Mouse (Mus musculus): ENCODE measurements at regions not wholly inside any gene's neighbourhood (a gene's known extent, or its start where the extent isn't known, plus 50 kb on each side); places are given as distances from the start of the nearest gene placed in this dataset.

DNA sequence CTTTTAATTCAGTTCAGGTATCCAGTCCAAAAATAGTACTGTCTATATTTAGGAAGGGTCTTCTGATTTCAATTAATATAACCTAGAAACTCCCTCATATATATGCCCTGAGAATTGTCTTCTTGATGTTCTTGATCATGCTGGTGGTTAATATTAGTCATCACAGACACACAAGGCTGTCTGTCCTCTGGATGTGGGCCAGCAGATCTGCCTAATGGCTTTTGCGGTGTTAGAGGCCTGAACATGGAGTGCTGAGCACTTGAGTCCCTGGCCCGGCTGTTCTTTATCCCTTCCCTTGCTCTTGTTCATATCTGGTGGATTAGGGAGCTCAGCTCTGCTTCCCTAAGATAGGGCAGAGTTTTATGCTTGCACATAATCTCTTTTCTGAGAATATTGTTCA lies 315.5 kb upstream of the Cxcr4 start:
- Histone ChIP-seq H3K9me3 (replicated peaks; ENCODE audit: control insufficient read depth, low read length, poor library complexity, severe bottlenecking) (no peaks in the 10 kb centered on the region), H3K4me3 (ENCODE audit: low read depth, low read length) (no peak overlapping the region), H3K4me1 (ENCODE audit: control insufficient read depth, insufficient read depth, low read length) (no peaks in the 10 kb centered on the region; the same call in 1 of the 2 replicates), H3K36me3 (ENCODE audit: control insufficient read depth, insufficient read depth, low read length) (no peaks in the 10 kb centered on the region), H3K4me2 (ENCODE audit: low read length) (no peak overlapping the region), H3K27ac (ENCODE audit: low read length) (no peak overlapping the region), H3K27me3 (ENCODE audit: control insufficient read depth, insufficient read depth, low read depth, low read length) (no peaks in the 10 kb centered on the region), H3K9ac (ENCODE audit: low read depth, low read length) (no peak overlapping the region)
- WGBS, result 65% methylated on average over 2 of the region's 2 CpGs
- no peak for ATAC-seq

DNA sequence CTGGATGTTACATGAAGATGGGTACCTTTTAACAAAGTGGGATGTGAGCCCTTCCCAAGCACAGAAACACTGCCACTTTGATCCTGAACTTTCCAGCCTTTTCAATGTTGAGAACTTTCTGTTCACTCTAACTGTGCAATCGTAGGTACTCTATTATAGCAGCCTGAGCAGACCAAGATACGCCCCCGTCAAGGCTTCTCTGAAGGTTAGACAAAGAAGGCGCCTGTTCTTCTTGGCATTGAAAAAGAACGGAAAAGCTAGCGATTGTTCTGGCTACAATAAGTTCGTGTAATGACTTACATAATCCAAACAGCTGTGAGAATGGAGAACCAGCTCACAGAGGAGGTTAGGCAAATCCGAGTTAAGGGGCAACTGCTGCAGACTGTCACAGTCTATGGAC lies 305.9 kb upstream of the Cxcr4 start:
- H3K9me3 ChIP-seq (replicated peaks; ENCODE audit: control insufficient read depth, low read length, poor library complexity, severe bottlenecking), result no peaks in the 10 kb centered on the region
- H3K27ac ChIP-seq (ENCODE audit: low read length), result no peak overlapping the region
- no peak overlapping the region for H3K9ac ChIP-seq (ENCODE audit: low read depth, low read length)
- no peak overlapping the region for H3K4me3 ChIP-seq (ENCODE audit: low read depth, low read length)
- H3K4me2 ChIP-seq (ENCODE audit: low read length), result no peak overlapping the region
- no peaks in the 10 kb centered on the region for H3K27me3 ChIP-seq (ENCODE audit: control insufficient read depth, insufficient read depth, low read depth, low read length)
- no peaks in the 10 kb centered on the region for H3K4me1 ChIP-seq (ENCODE audit: control insufficient read depth, insufficient read depth, low read length)
- no peak for ATAC-seq
- 41% methylated on average over 8 of the region's 8 CpGs for WGBS
- no peaks in the 10 kb centered on the region for H3K36me3 ChIP-seq (ENCODE audit: control insufficient read depth, insufficient read depth, low read length)

DNA sequence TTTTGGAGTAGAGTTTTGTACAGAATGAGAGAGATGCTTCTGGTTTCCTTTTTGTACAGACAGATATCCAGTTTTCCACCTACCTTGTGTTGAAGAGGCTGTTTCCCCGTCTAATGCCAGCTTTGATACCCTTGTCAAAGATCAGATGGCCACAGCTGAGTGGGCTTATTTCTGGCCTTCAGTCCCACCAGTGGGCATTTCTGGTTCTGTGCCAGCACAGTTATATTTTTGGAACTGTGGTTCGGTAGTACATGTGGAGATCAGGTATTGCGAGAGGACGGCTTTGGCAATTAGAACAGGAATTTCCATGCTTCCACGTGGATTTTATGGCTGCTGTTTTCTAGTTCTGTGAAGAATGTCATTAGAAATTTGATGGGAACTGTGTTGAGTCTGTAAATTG lies 302.5 kb upstream of the Cxcr4 start:
- no peak overlapping the region for H3K4me3 ChIP-seq (ENCODE audit: low read depth, low read length)
- no peak for ATAC-seq
- H3K27ac ChIP-seq (ENCODE audit: low read length), result no peak overlapping the region
- no peak overlapping the region for H3K4me2 ChIP-seq (ENCODE audit: low read length)
- no peaks in the 10 kb centered on the region for H3K27me3 ChIP-seq (ENCODE audit: control insufficient read depth, insufficient read depth, low read depth, low read length)
- WGBS, result 90% methylated on average over 5 of the region's 5 CpGs
- no peaks in the 10 kb centered on the region for H3K36me3 ChIP-seq (ENCODE audit: control insufficient read depth, insufficient read depth, low read length)
- no peaks in the 10 kb centered on the region for H3K4me1 ChIP-seq (ENCODE audit: control insufficient read depth, insufficient read depth, low read length)
- no peaks in the 10 kb centered on the region for H3K9me3 ChIP-seq (replicated peaks; ENCODE audit: control insufficient read depth, low read length, poor library complexity, severe bottlenecking)
- H3K9ac ChIP-seq (ENCODE audit: low read depth, low read length), result no peak overlapping the region

DNA sequence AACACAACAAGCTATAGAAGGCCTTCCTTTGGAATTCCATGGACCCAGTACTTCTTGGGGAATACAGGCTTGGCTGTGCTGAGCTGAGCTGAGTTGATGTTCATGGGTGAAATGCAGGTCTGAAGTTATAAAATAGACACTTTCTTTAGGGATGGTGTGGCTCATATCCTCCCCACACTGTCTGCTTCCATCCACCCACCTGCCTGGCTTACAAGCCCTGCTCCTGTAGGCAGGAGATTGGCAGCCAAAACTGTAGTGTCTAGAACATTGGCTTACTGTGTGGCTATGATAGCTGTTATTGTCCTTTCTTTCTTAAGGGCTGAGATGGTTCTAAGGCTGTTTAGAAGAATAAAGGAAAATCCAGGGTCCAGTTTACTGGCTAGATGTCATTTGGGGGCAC lies 286.2 kb upstream of the Cxcr4 start:
- no peak for ATAC-seq

DNA sequence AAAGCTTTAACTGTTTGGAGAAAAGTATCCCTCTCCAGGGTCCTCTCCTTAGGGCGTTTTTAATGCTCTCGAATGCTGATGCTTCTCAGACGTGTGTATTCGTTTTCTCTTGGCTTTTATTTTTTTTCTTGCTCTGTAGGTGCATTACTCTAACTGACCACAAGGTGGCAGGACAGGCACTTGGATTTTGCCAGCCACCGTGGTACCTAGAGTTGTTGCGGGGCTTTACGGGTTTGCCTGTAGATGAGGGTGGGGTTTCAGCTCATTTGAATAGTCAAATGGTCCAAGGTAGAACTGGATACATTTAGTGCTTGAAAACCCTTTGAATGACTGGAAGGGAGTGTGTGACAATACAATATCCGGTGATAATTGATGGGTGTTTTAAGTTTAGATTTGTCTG lies 283.2 kb upstream of the Cxcr4 start:
- Histone ChIP-seq H3K4me2 (ENCODE audit: low read length) (no peak overlapping the region), H3K4me3 (ENCODE audit: low read depth, low read length) (no peak overlapping the region), H3K36me3 (ENCODE audit: control insufficient read depth, insufficient read depth, low read length) (no peaks in the 10 kb centered on the region), H3K9ac (ENCODE audit: low read depth, low read length) (no peak overlapping the region), H3K9me3 (replicated peaks; ENCODE audit: control insufficient read depth, low read length, poor library complexity, severe bottlenecking) (no peaks in the 10 kb centered on the region), H3K27me3 (ENCODE audit: control insufficient read depth, insufficient read depth, low read depth, low read length) (no peaks in the 10 kb centered on the region), H3K27ac (ENCODE audit: low read length) (no peak overlapping the region), H3K4me1 (ENCODE audit: control insufficient read depth, insufficient read depth, low read length) (no peaks in the 10 kb centered on the region)
- 8% methylated on average over 8 of the region's 8 CpGs for WGBS
- peak; percentile 70 for ATAC-seq

More for the DNA sequence above, 286.2 kb upstream of the Cxcr4 start:
- H3K27me3 ChIP-seq (ENCODE audit: control insufficient read depth, insufficient read depth, low read depth, low read length), result no peaks in the 10 kb centered on the region
- no peaks in the 10 kb centered on the region for H3K9me3 ChIP-seq (replicated peaks; ENCODE audit: control insufficient read depth, low read length, poor library complexity, severe bottlenecking)
- no peak overlapping the region for H3K4me3 ChIP-seq (ENCODE audit: low read depth, low read length)
- no peak overlapping the region for H3K9ac ChIP-seq (ENCODE audit: low read depth, low read length)
- H3K4me2 ChIP-seq (ENCODE audit: low read length), result no peak overlapping the region
- no peaks in the 10 kb centered on the region for H3K36me3 ChIP-seq (ENCODE audit: control insufficient read depth, insufficient read depth, low read length)
- no peak overlapping the region for H3K27ac ChIP-seq (ENCODE audit: low read length)
- no peaks in the 10 kb centered on the region for H3K4me1 ChIP-seq (ENCODE audit: control insufficient read depth, insufficient read depth, low read length)

GRCm38 (mm10) chr1:128874190-128874589 lies 282.1 kb upstream of the Cxcr4 start:
- H3K4me3 ChIP-seq (ENCODE audit: low read depth, low read length), result no peak overlapping the region
- no peaks in the 10 kb centered on the region for H3K4me1 ChIP-seq (ENCODE audit: control insufficient read depth, insufficient read depth, low read length)
- no peak overlapping the region for H3K4me2 ChIP-seq (ENCODE audit: low read length)
- no peak overlapping the region for H3K27ac ChIP-seq (ENCODE audit: low read length)
- 86% methylated on average over 11 of the region's 11 CpGs for WGBS
- H3K36me3 ChIP-seq (ENCODE audit: control insufficient read depth, insufficient read depth, low read length), result no peaks in the 10 kb centered on the region
- no peaks in the 10 kb centered on the region for H3K27me3 ChIP-seq (ENCODE audit: control insufficient read depth, insufficient read depth, low read depth, low read length)
- no peaks in the 10 kb centered on the region for H3K9me3 ChIP-seq (replicated peaks; ENCODE audit: control insufficient read depth, low read length, poor library complexity, severe bottlenecking)
- no peak for ATAC-seq
- no peak overlapping the region for H3K9ac ChIP-seq (ENCODE audit: low read depth, low read length)

- ATAC-seq, result no peak
- Histone ChIP-seq H3K9ac (ENCODE audit: low read depth, low read length) (no peak overlapping the region), H3K36me3 (ENCODE audit: control insufficient read depth, insufficient read depth, low read length) (no peaks in the 10 kb centered on the region), H3K9me3 (replicated peaks; ENCODE audit: control insufficient read depth, low read length, poor library complexity, severe bottlenecking) (no peaks in the 10 kb centered on the region), H3K27ac (ENCODE audit: low read length) (no peak overlapping the region), H3K4me3 (ENCODE audit: low read depth, low read length) (no peak overlapping the region), H3K27me3 (ENCODE audit: control insufficient read depth, insufficient read depth, low read depth, low read length) (no peaks in the 10 kb centered on the region), H3K4me2 (ENCODE audit: low read length) (no peak overlapping the region), H3K4me1 (ENCODE audit: control insufficient read depth, insufficient read depth, low read length) (no peaks in the 10 kb centered on the region)
- WGBS, result 69% methylated on average over 3 of the region's 3 CpGs
These were observed 276.7 kb upstream of the Cxcr4 start for GRCm38 (mm10) chr1:128868761-128869160.

GRCm38 (mm10) chr1:128860537-128860936 lies 268.4 kb upstream of the Cxcr4 start:
- Histone ChIP-seq H3K27ac (ENCODE audit: low read length) (no peak overlapping the region), H3K4me2 (ENCODE audit: low read length) (no peak overlapping the region), H3K9ac (ENCODE audit: low read depth, low read length) (no peak overlapping the region), H3K4me3 (ENCODE audit: low read depth, low read length) (no peak overlapping the region), H3K27me3 (ENCODE audit: control insufficient read depth, insufficient read depth, low read depth, low read length) (no peaks in the 10 kb centered on the region), H3K36me3 (ENCODE audit: control insufficient read depth, insufficient read depth, low read length) (no peaks in the 10 kb centered on the region), H3K9me3 (replicated peaks; ENCODE audit: control insufficient read depth, low read length, poor library complexity, severe bottlenecking) (no peaks in the 10 kb centered on the region), H3K4me1 (ENCODE audit: control insufficient read depth, insufficient read depth, low read length) (peaks cover 8% of the 10 kb centered on the region)
- ATAC-seq, result no peak
- 4% methylated on average over 1 of the region's 1 CpGs for WGBS

DNA sequence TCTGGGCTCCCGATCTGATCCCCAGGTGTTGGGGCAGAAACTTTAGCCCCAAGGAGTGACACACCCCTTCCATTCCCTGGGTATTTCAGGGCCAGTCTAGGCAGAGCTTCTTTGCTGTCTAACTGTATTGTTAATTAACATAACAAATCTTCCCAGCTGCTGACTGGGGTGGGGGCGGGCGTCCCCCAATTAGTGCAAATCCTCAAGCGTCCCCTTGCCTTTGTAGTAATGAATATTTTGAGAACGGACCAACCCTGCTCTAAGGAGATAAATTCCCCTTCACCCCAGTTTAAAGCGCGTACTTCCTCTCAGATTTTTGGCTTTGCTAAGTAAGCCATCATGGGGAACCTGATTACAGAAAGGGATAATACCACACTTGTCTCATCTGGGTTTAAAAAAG lies 268.0 kb upstream of the Cxcr4 start:
- Histone ChIP-seq H3K4me2 (ENCODE audit: low read length) (no peak overlapping the region; the same call in 1 of the 2 replicates), H3K9ac (ENCODE audit: low read depth, low read length) (no peak overlapping the region), H3K27me3 (ENCODE audit: control insufficient read depth, insufficient read depth, low read depth, low read length) (no peaks in the 10 kb centered on the region), H3K4me1 (ENCODE audit: control insufficient read depth, insufficient read depth, low read length) (peaks cover 8% of the 10 kb centered on the region), H3K27ac (ENCODE audit: low read length) (no peak overlapping the region), H3K36me3 (ENCODE audit: control insufficient read depth, insufficient read depth, low read length) (no peaks in the 10 kb centered on the region), H3K9me3 (replicated peaks; ENCODE audit: control insufficient read depth, low read length, poor library complexity, severe bottlenecking) (no peaks in the 10 kb centered on the region), H3K4me3 (ENCODE audit: low read depth, low read length) (no peak overlapping the region)
- no peak for ATAC-seq
- 2% methylated on average over 7 of the region's 7 CpGs for WGBS

- H3K4me3 ChIP-seq (ENCODE audit: low read depth, low read length), result no peak overlapping the region
- H3K27me3 ChIP-seq (ENCODE audit: control insufficient read depth, insufficient read depth, low read depth, low read length), result no peaks in the 10 kb centered on the region
- H3K36me3 ChIP-seq (ENCODE audit: control insufficient read depth, insufficient read depth, low read length), result no peaks in the 10 kb centered on the region
- H3K4me2 ChIP-seq (ENCODE audit: low read length), result no peak overlapping the region
- no peak overlapping the region for H3K27ac ChIP-seq (ENCODE audit: low read length)
- no peak overlapping the region for H3K9ac ChIP-seq (ENCODE audit: low read depth, low read length)
- H3K9me3 ChIP-seq (replicated peaks; ENCODE audit: control insufficient read depth, low read length, poor library complexity, severe bottlenecking), result no peaks in the 10 kb centered on the region
- WGBS, result 82% methylated on average over 2 of the region's 2 CpGs
- no peak for ATAC-seq
- H3K4me1 ChIP-seq (ENCODE audit: control insufficient read depth, insufficient read depth, low read length), result peaks cover 8% of the 10 kb centered on the region
These were observed 266.6 kb upstream of the Cxcr4 start for GRCm38 (mm10) chr1:128858661-128859060.

Measured in midbrain, embryonic 16.5 days (tissue).